Mouse (Mus musculus) midbrain, postnatal 0 days (tissue): ENCODE measurements around the gene Pla2g15. TPM values are rescaled to one million over a fixed set of nuclear protein-coding genes. Genes with fewer than 3 reads are reported as not detected.

ENCODE experiments used
- ATAC-seq: fragments of 200-750 bp; cut with Nextera tagmentation; 2 replicates; pipeline ENCODE4 v1.8.0; 2017; ENCODE audit warnings: moderate number of reproducible peaks, mild to moderate bottlenecking, moderate TSS enrichment, moderate library complexity; ENCODE audit not compliant: low FRiP score
- DNase-seq: peaks from one replicate; pipeline ENCODE4 v3.0.0-alpha.2; 2015; ENCODE audit warnings: low spot score
- H3K27ac ChIP-seq: fragments of 300-500 bp; sonication (generic); 2 replicates; pipeline ENCODE4 v1.5.1; 2014; ENCODE audit warnings: low read depth, mild to moderate bottlenecking, low read length, mixed read lengths
- H3K27me3 ChIP-seq: fragments of 300-500 bp; sonication (generic); 2 replicates; pipeline ENCODE4 v1.6.1; 2014; ENCODE audit warnings: low read length, control low read depth, mixed read lengths; ENCODE audit not compliant: insufficient read depth
- H3K36me3 ChIP-seq: fragments of 300-500 bp; sonication (generic); 2 replicates; pipeline ENCODE4 v1.6.1; 2014; ENCODE audit warnings: low read length, control low read depth, mixed read lengths; ENCODE audit not compliant: insufficient read depth
- H3K4me1 ChIP-seq: fragments of 300-500 bp; sonication (generic); 2 replicates; pipeline ENCODE4 v1.6.1; 2014; ENCODE audit warnings: mild to moderate bottlenecking, control low read depth, antibody characterized with exemption, low read length, mixed read lengths; ENCODE audit not compliant: insufficient read depth
- H3K4me2 ChIP-seq: fragments of 300-500 bp; sonication (generic); 2 replicates; pipeline ENCODE4 v1.6.1; 2014; ENCODE audit warnings: low read depth, mild to moderate bottlenecking, low read length, mixed read lengths; ENCODE audit not compliant: poor library complexity, severe bottlenecking
- H3K4me3 ChIP-seq: fragments of 300-500 bp; sonication (generic); 2 replicates; pipeline ENCODE4 v1.5.1; 2014; ENCODE audit warnings: low read depth, mild to moderate bottlenecking, low read length, moderate library complexity
- H3K9ac ChIP-seq: fragments of 300-500 bp; sonication (generic); replicated peaks from 2 replicates; pipeline ENCODE4 v1.6.1; 2014; ENCODE audit warnings: mild to moderate bottlenecking, low read length, moderate library complexity, mixed read lengths; ENCODE audit not compliant: poor library complexity, severe bottlenecking
- H3K9me3 ChIP-seq: fragments of 300-500 bp; sonication (generic); 2 replicates; pipeline ENCODE4 v1.6.1; 2016; ENCODE audit warnings: low read length, control low read depth
- CTCF ChIP-seq: IDR thresholded peaks from 2 replicates; pipeline ENCODE4 v1.5.1; 2016; ENCODE audit warnings: antibody characterized with exemption, mild to moderate bottlenecking
- WGBS: fragments of 180-500 bp; shearing (Covaris S2); extraction: QIAGEN DNeasy Blood & Tissue Kit; methylation state at CpG from one replicate; pipeline ENCODE4 v1.1.7; 2014; 5-methylcytosine and 5-hydroxymethylcytosine counted together
- polyA plus RNA-seq: library from polyadenylated mRNA; unstranded; fragments of >200 nt; fragmentation: Nextera tagmentation; extraction: Ambion mirVana; gene quantifications from 2 replicates; pipeline ENCODE4 v1.2.1, GENCODE M21; 2015
- total RNA-seq: library from RNA; depleted of rRNA; stranded (reverse); fragments of >200 nt; gene quantifications from 2 replicates; pipeline ENCODE4 v1.2.3, GENCODE M21; 2014

Gene Pla2g15
- total and polyA plus RNA-seq, 2 experiments from 2014 or later, result 16.7 to 22.5 TPM

DNA sequence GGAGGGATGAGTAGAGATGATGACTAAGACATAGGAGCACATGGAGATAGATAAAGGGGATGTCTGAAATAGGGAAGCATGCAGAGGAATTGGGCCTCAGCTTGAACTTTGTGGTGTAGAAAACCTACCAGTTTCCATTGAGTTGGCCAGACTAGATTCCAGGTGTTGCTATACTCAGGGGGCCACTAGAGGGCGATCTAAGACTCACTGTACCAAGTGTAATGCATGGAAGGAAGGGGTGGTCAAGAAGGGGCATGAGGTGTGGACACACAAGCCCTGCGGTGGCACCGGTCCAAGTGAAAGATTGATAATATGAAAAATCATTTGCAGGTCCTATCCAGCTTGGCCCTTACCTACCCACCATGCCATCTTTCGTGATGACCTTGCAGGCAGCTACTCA lies 15.3 kb downstream of the Pla2g15 start:
- Histone ChIP-seq H3K27me3 (no peaks in the 10 kb centered on the region), H3K27ac (no peak overlapping the region), H3K4me2 (no peak overlapping the region), H3K4me3 (no peak overlapping the region), H3K36me3 (peaks cover 39% of the 10 kb centered on the region), H3K9me3 (no peaks in the 10 kb centered on the region), H3K4me1 (no peaks in the 10 kb centered on the region), H3K9ac (no peak overlapping the region)
- TF ChIP-seq CTCF, result peak; percentile 79
- ATAC-seq, result no peak
- peak; percentile 68 for DNase-seq
- 52% methylated on average over 4 of the region's 4 CpGs for WGBS

- peak within 1 kb of the TSS; percentile 91 for H3K27ac ChIP-seq
- peak; percentile 87 for ATAC-seq
- peaks cover 10% of the 10 kb centered on the region for H3K36me3 ChIP-seq
- H3K4me2 ChIP-seq, result peak within 1 kb of the TSS; percentile 93
- TF ChIP-seq CTCF, result no peak; the same call in 1 of the 2 replicates
- peak within 1 kb of the TSS; percentile 80 for H3K9ac ChIP-seq
- whole genome bisulfite sequencing, result under 1% methylated on average over 47 of the region's 59 CpGs
- peak within 1 kb of the TSS; percentile 76 for H3K4me3 ChIP-seq
- H3K27me3 ChIP-seq, result no peaks in the 10 kb centered on the region
- no peaks in the 10 kb centered on the region for H3K9me3 ChIP-seq
- no peaks in the 10 kb centered on the region for H3K4me1 ChIP-seq
- peak; percentile 79 for DNase-seq
These were observed 18.3 kb downstream of the Pla2g15 start, which contains the start of gene Slc7a6 for GRCm38 (mm10) chr8:106168356-106169016. Slc7a6 (plus strand) TSS chr8:106168857.

GRCm38 (mm10) chr8:106169017-106169933 lies 19.1 kb downstream of the Pla2g15 start:
- Histone ChIP-seq H3K4me1 (no peaks in the 10 kb centered on the region), H3K27ac (peak overlapping the region; percentile 91), H3K4me2 (peak overlapping the region; percentile 93), H3K9ac (peak overlapping the region; percentile 80), H3K4me3 (peak overlapping the region; percentile 76), H3K9me3 (no peaks in the 10 kb centered on the region), H3K27me3 (no peaks in the 10 kb centered on the region), H3K36me3 (peaks cover 3% of the 10 kb centered on the region; the same call in 1 of the 2 replicates)
- no peak for TF ChIP-seq CTCF
- 2% methylated on average over 53 of the region's 54 CpGs for WGBS
- ATAC-seq, result peak; percentile 83
- DNase-seq, result peak; percentile 64

- TF ChIP-seq CTCF, result peak; percentile 57
- Histone ChIP-seq H3K9me3 (no peaks in the 10 kb centered on the region), H3K4me1 (no peaks in the 10 kb centered on the region), H3K27me3 (no peaks in the 10 kb centered on the region), H3K9ac (peak overlapping the region; percentile 80), H3K4me3 (peak overlapping the region; percentile 76), H3K4me2 (peak overlapping the region; percentile 93), H3K27ac (no peak overlapping the region), H3K36me3 (no peaks in the 10 kb centered on the region)
- ATAC-seq, result no peak
- no peak for DNase-seq
- WGBS, result 31% methylated on average over 6 of the region's 6 CpGs
These were observed 19.8 kb downstream of the Pla2g15 start for GRCm38 (mm10) chr8:106169934-106170480.

GRCm38 (mm10) chr8:106173566-106173965 lies 23.4 kb downstream of the Pla2g15 start:
- H3K27ac ChIP-seq, result no peak overlapping the region
- ATAC-seq (no peak), DNase-seq (no peak)
- no peak overlapping the region for H3K4me3 ChIP-seq
- H3K9ac ChIP-seq, result no peak overlapping the region
- WGBS, result 96% methylated on average over 3 of the region's 3 CpGs
- H3K36me3 ChIP-seq, result no peaks in the 10 kb centered on the region
- H3K4me1 ChIP-seq, result no peaks in the 10 kb centered on the region
- TF ChIP-seq CTCF, result no peak
- no peak overlapping the region for H3K4me2 ChIP-seq
- H3K27me3 ChIP-seq, result no peaks in the 10 kb centered on the region
- no peaks in the 10 kb centered on the region for H3K9me3 ChIP-seq
